Mouse (Mus musculus) cerebellum, postnatal 14 days (tissue): ENCODE results near the gene Il1rapl2.
A peak's percentile ranks its signal among the peaks of the same experiment; 100 is the strongest.

ENCODE experiments used
- DNase-seq, 2 experiments: peaks; one replicate each; pipeline ENCODE4 v3.0.0; 2021; ENCODE audit warnings: mixed read lengths in 2 of 2

The Il1rapl2 gene

DNA sequence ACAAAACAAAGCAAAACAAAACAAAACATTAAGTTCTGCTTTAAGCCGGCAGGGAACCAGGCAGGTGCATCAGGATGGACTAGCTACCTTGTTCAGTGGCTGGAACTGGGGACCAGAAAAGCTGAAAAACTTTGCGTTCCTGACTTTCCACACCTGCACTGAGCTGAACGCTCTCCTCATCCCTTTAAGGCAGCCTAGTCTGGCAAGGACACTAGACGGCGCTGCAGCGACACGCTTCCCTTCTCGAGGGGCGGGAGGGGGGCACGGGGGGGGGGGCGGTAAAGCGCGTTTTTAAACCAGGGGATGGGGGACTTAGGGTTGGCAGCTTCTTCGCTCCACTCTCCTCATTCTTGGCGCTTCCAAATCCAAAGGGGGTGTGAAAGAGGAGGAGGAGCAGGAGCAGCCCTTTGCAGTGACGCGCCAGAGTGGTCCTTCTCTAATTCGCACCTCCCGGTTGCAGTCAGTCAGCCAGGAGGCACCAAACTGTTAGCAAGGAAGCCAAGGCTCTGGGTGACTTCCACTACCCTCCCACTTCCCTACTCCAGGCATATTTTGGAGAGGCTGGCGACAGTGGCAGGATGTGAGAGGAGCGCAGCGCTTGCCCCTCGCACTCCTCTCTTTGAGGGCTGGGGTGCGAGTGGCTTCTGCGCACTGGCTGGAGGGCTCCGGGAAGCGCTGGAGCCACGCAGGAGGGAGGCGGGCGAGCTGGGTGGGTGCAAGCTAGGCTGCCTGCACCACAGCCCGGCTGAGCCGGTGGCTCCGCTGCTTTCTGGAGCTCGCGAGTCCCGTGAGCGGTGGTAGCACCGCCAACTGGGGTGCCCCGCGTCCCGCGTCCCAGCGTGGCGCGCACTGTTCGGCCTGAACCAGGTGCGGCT, at the start of gene Il1rapl2:
Gene Il1rapl2, plus strand, starts transcription at position 288 of the 875 bp plus-strand sequence.
- DNase-seq: peak; percentile 27 to 54

DNA sequence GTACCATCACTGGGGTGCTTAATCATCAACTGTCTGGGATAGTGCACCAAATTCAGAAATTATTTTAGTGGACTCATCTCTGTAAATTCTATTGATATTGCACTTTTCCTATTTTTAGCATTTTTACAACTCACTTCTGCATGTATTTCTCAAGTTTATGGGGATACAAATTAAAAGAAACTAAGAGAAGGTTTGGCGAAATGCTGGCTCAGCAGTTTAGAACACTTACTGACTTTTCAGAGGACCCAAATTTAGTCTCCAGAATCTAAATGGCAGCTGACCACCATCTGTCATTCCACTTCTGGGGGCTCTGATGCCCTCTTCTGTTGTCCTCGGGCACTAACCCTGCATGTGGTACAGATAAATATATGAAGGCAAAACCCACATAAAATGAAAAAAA, 22.1 kb upstream of the Il1rapl2 start:
- DNase-seq: no peak

DNA sequence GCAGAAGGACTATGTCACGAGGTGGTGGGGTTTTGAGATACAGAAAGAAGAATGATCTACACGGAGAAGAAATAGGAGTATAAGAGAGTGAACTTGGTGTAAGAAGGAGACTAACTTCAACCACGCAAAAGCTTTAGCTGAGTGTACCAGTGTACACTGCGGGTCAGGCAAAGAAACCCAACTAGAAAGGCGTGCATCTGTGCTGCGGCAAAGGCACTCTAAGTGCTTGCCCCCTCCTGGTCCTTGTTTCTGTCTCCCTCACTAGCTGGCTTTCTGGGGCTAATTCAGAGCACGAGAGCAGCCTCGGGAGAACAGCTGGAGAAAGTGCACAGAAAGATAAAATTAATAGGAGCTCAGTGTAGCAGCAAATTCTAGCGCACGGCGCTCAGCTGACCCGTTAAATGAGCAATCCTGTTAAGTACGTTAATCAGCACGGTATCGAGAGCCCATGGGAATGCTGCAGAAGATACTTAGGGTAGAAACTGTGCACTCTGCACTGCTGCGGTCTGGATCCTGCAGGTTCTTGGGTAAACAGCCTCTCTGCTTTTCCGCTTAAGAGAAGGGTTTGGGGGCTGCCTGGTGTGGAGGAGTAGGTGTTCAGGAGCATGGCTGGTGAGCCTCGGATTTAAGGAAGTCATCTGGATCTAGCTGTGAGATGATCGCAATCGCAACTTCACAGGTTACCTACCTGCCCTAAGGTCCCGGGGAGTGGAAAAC, 778 bp upstream of the Il1rapl2 start:
- DNase-seq: no peak

DNA sequence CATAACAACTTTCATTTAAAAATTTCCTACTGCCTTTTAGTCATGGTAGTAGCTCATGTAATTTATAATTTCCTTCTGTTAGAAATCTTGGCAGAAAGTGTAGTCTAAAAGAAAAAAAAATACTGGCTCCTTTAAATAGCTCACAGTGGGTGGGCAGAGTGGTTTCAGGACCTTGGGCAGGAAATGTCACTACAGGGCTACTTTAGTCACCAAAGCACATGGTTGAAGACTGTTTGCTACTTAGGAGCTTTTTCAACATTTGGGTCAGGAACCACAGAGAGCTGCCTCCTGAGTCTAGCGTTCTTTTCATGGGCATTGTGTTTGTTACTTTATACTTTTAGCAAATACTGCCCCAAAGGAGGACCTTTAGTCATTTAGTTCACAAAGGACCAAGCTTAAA, 12.2 kb downstream of the Il1rapl2 start:
- DNase-seq: no peak

DNA sequence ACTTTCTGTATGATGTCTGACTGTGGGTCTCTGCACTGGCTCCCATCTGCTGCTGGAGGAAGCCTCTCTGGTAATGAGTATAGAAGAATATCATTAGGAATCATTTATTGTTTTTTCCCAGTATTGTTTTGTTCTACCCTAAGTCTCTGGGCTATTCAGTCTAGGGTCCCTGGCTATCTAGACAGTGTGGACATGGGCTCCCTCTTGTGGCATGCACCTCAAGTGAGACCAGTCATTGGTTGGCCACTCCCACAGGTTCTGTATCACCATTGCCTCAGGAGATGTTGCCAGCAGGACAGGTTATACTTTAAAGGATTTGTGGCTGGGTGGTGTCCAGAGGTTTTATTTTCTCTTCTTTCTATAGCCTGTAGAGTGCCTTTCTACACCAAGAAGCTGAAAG, 50.3 kb downstream of the Il1rapl2 start:
- DNase-seq: peak; percentile 1 to 2

DNA sequence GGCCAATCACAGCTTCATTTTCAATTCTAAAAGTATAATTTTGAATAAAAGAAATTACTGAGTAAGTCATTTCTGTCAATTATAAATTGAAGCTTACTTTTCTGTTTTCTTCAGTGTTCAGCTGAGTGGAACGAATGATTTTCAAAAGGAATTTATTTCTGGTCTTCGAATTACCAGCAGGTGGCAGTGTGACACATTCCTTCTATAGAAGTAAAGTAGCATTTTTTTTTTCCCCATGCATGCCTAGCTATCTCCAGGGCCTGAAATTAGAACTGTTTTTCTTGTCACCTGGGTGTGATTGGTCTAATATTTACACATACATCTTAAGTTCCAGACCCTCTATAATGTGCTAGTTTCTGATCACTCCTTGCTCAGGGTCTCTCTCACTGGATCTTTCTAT, 96.6 kb downstream of the Il1rapl2 start:
- DNase-seq: peak; percentile 34 to 48

DNA sequence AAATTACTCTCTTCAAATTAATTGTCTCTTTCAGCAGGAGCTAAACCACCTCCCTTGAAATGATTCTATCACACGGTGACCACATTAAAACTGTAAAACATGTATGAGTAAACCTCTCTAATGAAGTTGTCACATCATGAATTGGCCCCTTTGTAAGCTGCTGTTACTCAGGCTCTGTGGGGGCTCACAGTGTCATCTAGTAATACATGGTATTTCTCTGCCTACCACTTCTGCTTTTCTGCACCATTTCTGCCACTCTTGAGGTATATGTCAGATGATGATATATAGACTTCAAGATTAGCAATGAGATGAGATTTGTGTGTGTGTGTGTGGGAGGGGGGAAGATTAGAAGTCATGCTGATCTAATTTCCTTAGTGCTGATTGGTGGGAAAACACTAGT, 117.6 kb downstream of the Il1rapl2 start:
- no peak for DNase-seq

DNA sequence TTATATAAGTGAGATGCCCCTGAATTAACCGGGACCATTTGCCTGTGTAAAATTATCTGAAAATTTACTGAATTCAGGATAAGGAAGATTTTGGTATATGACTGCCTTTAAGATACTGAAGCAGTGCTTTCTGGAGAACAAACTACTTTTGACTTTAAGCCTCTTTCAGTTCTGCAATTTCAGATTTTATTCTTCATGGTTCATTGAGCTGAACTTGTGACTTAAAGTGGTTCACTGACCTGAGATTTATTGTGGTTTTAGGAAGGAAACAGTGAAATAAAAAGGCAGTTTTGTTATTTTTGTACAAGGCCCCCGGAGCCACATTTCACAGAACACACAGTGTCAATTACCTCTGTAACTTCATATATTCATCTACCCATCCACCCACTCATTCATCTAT, 129.6 kb downstream of the Il1rapl2 start:
- DNase-seq: no peak

DNA sequence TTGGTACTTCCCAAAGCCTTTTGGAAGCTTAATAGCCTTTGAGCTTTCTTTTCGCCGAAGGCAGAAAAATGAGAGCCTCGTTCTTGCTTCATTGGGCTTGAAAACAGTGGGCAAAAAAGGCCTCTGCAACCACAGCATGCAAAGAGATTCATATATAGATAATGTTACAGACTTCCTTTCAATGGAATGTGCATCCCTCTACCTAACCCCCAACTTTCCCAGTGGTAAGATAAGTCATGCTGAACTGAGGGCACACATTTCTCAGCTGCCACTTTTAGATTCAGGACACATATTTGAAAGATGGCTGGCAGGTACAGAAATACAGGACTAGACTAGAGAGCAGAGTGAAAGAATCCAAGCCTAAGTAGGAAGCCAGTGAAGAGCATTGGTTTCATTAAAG, 185.1 kb downstream of the Il1rapl2 start:
- no peak for DNase-seq

DNA sequence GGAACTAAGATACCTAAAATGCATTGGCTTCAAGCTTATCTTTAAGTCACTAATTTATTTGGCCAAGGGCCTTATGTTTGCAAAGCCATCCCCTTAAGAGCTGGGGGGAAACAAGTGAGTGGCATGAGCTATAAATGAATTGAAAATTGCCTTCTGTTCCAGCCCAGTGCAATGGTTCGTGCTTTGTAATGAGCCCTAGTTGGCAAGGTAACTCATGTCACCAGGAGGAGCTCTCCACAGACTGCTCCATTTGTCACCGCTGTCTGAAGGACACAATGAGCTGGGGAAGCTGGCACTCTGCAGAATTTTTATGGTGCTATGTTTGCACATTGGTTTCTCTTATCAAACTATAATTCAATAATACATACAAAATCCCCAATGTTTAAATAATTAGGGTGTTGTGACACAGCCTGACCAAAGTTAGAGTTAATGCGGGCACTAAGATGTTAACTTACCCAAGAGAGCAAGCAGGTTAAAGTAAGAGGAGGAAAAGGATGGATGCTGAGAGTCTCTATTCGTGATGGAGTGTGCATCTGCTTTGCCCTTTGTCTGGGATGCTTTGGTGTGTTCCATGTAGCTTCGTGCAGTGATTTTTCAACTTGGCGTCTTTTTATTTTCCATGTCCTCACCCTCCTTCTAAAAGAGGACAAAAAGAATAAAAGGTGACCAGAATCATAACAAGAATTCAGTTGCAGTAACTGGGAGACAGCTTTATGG, 235.2 kb downstream of the Il1rapl2 start:
- DNase-seq: no peak

DNA sequence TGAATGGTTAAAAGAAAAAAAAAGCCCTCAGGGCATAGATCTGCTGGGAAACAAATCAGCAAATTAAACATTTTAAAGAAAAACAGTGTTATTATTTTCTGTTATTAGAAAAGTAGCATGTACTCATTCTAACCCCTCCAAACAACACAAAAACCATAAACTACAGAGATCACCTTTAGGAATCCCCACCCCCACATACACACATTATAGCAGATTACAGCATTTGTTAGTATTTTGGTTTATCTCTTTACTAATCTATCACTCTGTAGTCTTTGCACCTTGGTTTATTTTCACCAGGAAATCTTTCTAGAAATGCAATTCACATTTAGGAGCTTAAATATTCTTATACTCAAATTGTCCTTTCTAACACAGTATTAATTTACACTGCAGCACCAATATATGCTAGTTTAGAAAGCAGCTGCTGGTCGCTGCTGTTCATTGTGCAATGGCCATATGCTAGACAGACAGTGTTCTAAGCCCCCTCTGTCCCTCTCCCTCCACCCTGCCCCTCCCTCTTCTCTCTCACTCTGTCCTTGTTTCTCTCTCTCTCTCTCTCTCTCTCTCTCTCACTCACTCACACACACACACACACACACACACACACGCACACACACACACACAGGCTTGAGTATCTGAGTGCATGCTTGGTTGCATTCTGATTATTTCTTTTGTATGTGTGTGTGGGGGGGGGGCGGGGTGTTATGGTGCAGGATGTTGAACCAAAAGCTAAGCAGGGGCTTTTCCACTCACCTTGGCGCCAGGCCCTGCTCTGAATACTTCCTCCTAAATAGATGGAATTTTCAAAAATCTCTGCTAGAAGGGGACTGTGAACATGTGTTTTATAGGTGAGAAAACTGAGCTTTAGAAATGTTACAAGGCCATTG, 236.1 kb downstream of the Il1rapl2 start:
- DNase-seq: no peak

DNA sequence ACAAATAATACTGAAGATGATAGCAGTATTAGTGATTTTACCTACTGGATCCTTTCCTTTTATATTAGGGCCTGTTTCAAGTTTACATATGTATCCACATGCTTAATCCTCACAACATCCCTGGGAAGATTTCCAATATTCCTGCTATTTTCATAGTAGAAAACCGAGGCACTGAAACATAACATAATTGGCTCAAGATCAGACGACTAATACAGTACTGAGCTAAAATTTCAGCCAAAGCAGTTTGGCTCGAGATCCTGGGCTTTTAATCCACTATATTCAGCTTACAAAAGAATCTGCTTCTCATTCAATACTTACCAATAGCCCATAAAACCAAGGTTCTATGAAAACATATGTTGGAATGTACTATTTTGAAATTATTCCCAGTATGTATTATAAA, 239.1 kb downstream of the Il1rapl2 start:
- no peak for DNase-seq

DNA sequence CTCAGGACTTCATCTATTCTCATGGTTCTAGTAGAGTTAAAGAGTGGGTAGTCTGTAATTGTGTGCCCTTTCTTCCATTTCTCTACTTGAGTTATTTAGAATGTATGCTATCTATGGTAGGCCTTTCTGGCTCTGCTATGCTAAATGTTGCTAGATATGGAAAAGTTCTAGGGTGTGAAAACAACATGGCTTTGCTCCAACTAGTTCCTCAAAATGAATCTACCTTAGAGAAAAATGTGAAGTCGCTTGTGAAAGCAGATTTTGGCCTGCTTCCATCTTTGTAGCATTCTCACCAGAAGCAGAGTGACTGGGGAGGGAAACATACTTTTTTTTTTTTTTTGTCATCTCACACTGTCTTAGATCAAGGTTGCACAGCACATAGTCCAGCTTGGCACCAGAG, 241.7 kb downstream of the Il1rapl2 start:
- DNase-seq: no peak

DNA sequence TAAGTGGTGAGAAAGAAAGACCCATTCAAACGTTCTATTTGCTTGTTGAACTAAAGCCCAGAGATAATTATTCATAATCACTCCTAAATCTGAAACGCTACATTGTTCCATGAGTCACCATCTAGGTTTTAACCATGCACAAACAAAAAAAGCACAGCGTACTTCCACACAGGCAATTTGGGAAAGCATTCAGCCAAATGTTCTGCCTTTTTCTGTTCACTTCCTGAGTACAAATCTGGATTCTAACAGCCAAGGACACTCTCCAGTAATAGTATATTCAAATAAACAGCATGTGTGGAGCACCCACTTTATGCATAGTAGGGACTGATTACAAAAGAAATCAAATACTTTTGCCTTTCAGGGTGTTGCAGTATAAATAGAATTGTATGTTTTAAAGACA, 278.5 kb downstream of the Il1rapl2 start:
- no peak for DNase-seq

DNA sequence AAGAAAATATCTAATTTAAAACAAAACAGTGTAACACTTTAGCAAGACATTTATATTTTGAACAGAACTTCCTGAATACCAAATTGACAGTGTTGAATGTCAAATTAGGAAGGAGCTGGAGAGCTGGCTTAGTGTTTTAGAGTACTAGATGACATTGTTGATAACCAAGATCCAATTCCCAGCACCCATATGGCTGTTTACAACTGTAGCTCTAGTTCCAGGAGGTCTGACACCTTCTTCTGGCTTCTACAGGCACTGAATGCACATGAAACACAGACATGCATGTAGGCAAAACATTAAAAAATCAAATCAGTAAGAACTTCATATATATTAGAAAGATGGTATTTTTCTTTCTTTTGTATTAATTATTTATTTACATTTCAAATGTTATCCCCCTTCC, 353.1 kb downstream of the Il1rapl2 start:
- DNase-seq: no peak

DNA sequence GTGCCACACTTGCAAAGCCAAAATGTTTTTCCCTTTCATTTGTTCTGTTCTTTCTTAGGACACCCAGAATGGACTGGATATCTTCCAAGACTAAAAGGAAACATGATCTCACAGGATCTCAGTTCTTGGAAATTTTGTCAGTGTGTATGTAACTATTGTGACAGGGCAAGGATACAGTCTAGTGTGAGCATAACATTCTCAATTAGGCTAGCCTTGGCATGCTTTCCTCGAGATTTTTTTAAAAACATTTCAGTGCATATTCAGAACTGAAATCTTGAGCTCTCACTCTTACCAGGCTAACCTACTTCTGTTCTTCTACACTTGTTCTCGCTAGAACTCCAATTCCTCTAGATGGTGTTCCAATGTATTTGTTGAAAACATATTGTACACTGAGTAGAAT, 356.4 kb downstream of the Il1rapl2 start:
- no peak for DNase-seq

DNA sequence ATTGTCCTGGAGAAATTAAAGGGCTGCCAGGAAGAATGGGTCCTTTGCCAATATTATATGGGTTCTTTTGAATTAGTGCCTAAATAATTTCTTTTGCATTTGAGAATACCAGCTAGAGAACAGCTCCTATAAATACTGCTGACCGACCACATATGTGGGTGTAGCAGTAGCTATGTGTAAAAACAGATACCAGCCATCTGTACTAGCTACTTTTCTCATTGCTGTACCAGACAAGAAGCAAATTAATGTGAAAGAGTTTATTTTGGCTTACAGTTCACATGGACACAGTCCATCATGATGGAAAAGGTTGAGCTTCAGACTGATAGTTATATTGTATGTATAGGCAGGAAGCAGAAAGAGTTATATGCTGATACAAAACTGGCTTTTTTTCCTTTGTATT, 377.3 kb downstream of the Il1rapl2 start:
- no peak for DNase-seq

DNA sequence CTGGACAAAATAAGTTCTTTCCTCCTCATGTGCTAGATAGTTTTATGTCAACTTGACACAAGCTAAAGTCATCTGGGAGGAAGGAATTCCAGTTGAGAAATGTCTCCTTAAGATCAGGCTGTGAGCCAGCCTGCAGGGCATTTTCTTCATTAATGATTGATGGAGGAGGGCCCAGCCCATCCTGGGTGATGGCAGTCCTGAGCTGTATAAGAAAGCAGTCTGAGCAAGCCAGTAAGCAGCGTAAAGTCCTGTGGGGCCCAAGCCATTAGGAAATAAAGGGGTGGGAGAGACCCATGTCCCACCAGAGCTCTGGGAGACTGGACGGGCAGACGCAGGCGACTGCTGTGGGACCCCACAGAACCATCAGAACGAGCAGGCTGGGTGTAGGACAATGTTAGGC, 400.9 kb downstream of the Il1rapl2 start:
- no peak for DNase-seq

DNA sequence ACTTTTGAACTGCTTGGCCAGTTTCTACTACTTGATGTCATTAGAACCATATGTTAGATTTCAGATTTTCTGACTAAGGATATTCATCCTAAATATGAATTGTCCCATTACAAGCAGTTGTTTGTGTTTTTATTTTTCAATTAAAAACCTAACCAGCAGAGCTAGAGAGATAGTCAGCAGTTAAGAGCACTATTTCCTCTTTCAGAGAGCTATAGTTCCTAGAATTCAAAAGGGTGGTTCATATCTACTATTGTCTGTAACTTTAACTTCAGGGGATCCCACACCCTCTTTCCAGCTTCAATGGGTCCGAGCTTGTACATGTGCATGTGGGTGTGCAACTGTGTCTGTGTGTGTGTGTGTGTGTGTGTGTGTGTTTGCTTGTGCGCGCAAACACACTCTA, 472.7 kb downstream of the Il1rapl2 start:
- no peak for DNase-seq

DNA sequence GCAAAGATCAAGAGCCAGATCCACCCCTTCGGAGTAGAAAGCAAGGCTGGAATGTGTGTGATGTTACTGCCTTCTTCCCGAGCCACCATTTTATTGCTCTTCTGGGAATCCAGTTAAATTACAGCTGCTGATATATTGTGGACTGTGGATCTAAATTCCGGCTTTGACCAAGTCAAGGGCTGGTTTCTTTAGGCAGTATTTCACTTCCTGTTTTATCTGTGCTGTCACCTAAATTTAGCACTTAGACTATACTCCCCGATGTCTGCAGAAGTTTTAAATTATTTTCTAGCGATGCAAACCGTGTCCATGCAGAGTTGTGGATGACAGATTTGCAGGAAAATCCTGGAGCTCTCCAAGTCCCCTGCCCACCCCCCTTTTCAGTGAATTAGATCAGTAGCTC, 533.5 kb downstream of the Il1rapl2 start:
- no peak for DNase-seq

DNA sequence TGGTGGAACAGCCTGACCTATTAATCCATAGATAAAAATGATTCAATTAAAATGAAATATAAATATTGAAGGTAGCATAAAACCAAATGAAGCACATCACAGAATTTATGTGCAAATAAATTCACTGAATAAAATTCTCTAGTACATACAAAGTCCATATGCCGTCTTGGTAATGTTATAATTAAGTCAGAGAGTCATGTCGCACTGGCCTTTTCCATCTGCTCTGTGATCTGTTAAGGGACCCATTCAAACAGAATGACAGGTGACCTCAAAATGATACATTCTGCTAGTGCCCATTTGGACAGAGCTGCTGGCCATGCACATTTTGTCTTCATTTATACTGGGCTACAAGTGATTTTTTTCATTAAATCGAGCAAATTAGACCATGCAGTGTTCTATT, 534.3 kb downstream of the Il1rapl2 start:
- DNase-seq: no peak

DNA sequence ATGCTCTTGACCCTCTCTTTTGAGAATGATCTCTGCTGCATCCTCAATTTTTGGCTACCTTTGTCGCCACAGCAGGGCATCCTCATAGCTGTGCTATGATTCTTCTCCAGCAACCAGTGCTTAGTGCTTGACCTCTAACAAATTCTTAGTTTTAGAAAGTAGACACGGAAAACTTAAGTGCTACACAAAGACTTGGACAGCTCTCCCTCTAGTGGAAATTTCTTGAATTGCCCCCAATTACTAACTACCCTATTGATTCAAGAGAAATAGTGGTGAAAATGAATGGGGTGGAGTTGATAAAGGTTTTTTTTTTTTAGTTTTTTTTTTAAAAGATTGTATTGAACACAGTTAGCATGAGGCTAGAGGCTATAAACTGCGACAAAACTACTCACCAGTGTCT, 599.7 kb downstream of the Il1rapl2 start:
- peak; percentile 7 to 24 for DNase-seq

DNA sequence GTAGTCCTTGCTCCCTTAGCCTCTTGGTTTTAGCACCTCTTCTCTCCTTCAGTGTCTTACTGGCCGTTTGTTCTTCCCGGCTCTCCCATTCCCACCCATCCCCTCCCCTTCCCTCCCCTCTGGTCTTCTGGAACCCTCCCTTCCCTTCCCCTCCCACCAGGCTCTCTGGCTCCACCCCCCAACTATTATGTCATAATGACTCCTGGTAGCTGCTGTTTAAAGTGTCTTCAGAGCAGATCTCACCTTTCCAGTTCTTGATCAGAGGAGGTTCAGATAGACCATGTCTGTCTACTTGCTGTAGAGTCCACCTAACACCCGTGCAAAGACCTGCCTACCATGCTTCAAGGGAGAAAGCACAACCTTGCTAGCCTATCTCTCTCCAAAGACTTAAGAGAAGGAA, 639.1 kb downstream of the Il1rapl2 start, which contains the start of gene Tex13a:
Gene Tex13a, minus strand, starts transcription at position 101 of the 400 bp plus-strand sequence.
- DNase-seq: no peak
